Mouse (Mus musculus) kidney, adult 2 months (tissue): ENCODE data around the gene Cryzl1. TPM values are rescaled to one million over a fixed set of nuclear protein-coding genes. Genes with fewer than 3 reads are reported as not detected.

Experiments used
- DNase-seq: peaks from one replicate; pipeline ENCODE4 v3.0.0; 2021
- H3K27ac ChIP-seq: fragments of 200-500 bp; 2 replicates; pipeline ENCODE4 v1.5.1; 2012; ENCODE audit warnings: low read depth, low read length, control low read depth, inconsistent platforms; ENCODE audit not compliant: insufficient read depth
- H3K27me3 ChIP-seq: fragments of 200-500 bp; replicated peaks from 2 replicates; pipeline ENCODE4 v1.6.1; 2012; ENCODE audit warnings: mild to moderate bottlenecking, moderate library complexity, low read length, inconsistent platforms; ENCODE audit not compliant: control insufficient read depth, insufficient read depth
- H3K36me3 ChIP-seq: fragments of 200-500 bp; 2 replicates; pipeline ENCODE4 v1.6.1; 2012; ENCODE audit warnings: mild to moderate bottlenecking, moderate library complexity, low read length, inconsistent platforms; ENCODE audit not compliant: control insufficient read depth, insufficient read depth
- H3K4me1 ChIP-seq: fragments of 200-500 bp; 2 replicates; pipeline ENCODE4 v1.6.1; 2011; ENCODE audit warnings: low read length; ENCODE audit not compliant: control insufficient read depth, insufficient read depth
- H3K4me3 ChIP-seq: fragments of 200-500 bp; 2 replicates; pipeline ENCODE4 v1.5.1; 2011; ENCODE audit warnings: mild to moderate bottlenecking, low read depth, low read length, control low read depth; ENCODE audit not compliant: insufficient read depth
- CTCF ChIP-seq: fragments of 200-500 bp; conservative IDR thresholded peaks from 2 replicates; pipeline ENCODE4 v1.5.1; 2011; ENCODE audit warnings: low read depth, mild to moderate bottlenecking, control low read depth, low read length, moderate library complexity, mixed read lengths; ENCODE audit not compliant: insufficient read depth, insufficient read length
- POLR2A ChIP-seq: fragments of 200-500 bp; IDR thresholded peaks from one replicate; pipeline ENCODE4 v1.6.1; 2011; ENCODE audit warnings: low read depth, low read length, control low read depth
- WGBS: fragments of 180-500 bp; shearing (Covaris S2); methylation state at CpG from one replicate; pipeline ENCODE4 v1.1.7; 2018; 5-methylcytosine and 5-hydroxymethylcytosine counted together
- polyA plus RNA-seq: library from polyadenylated mRNA; depleted of rRNA; stranded (reverse); fragments of >200 nt; gene quantifications from 2 replicates; pipeline ENCODE4 v1.2.3, GENCODE M21; 2012; rRNA removed

The Cryzl1 gene
- polyA plus RNA-seq, result 29.5 and 31.1 TPM in 2 replicates

- H3K4me1 ChIP-seq, result 0 out of 2 replicates have a peak, but pooled peaks cover 2% of the 10 kb centered on the region
- TF ChIP-seq POLR2A, result peak; percentile 48
- TF ChIP-seq CTCF, result no peak
- peak; percentile 100 for DNase-seq
- no peaks in the 10 kb centered on the region for H3K36me3 ChIP-seq
- peak within 1 kb of the TSS; percentile 91 for H3K4me3 ChIP-seq
- no peaks in the 10 kb centered on the region for H3K27me3 ChIP-seq
- under 1% methylated on average over 46 of the region's 46 CpGs for WGBS
- H3K27ac ChIP-seq, result peak within 1 kb of the TSS; percentile 93
These were observed at the start of gene Cryzl1 for GRCm38 (mm10) chr16:91728123-91729065. Gene Cryzl1 (minus strand): TSS chr16:91728975.

- H3K4me1 ChIP-seq, result no peaks in the 10 kb centered on the region
- no peak for DNase-seq
- no peak overlapping the region for H3K4me3 ChIP-seq
- TF ChIP-seq CTCF, result no peak
- no peak for TF ChIP-seq POLR2A
- no peak overlapping the region for H3K27ac ChIP-seq
- no peaks in the 10 kb centered on the region for H3K36me3 ChIP-seq
- WGBS, result 90% methylated on average over 7 of the region's 7 CpGs
- no peaks in the 10 kb centered on the region for H3K27me3 ChIP-seq
These were observed 43.8 kb upstream of the Cryzl1 start for GRCm38 (mm10) chr16:91772586-91772985.

DNA sequence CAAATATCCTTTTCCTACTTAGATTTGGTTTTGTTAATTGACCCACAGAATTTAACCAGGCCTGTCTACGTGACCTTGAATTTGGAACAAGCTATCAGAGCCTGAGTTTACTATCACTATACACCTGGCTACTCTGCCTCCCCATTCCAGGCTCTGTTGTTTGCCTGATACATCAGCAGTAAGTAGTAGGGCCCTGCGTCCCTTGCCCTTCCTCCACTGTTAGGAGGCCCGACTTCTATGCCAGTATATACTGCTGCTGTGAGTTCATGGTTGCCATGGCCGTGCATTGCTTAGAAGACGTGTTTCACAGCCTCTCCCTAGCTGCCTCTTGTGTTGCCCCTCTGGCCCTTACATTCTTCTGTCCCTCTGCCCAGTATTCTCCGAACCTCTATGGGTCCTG, 42.6 kb upstream of the Cryzl1 start:
- WGBS, result 90% methylated on average over 6 of the region's 6 CpGs

DNA sequence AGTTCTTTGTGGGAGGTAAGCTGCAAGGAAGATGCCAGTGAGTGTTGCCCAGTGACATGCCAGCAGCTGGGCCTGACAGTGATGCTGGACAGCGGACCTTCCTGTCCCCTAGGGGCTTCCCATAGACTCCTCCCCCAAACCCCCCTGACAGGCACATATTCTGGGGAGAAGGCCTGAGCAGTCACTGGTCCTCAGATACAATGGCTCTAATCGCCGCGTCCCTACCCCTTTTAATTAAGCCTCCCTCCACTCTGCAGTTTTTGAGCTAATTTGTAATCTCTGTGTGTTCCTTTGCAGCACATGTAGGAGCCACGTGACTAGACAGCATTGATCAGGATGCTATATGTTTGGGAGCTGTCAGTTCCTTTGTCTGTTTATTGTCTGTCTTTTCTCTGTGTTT, 41.9 kb upstream of the Cryzl1 start:
- no peak for TF ChIP-seq CTCF
- TF ChIP-seq POLR2A, result no peak
- 76% methylated on average over 5 of the region's 5 CpGs for WGBS
- H3K4me1 ChIP-seq, result no peaks in the 10 kb centered on the region
- H3K4me3 ChIP-seq, result no peak overlapping the region
- DNase-seq, result no peak
- H3K27me3 ChIP-seq, result no peaks in the 10 kb centered on the region
- no peak overlapping the region for H3K27ac ChIP-seq
- no peaks in the 10 kb centered on the region for H3K36me3 ChIP-seq

More for the DNA sequence above, 42.6 kb upstream of the Cryzl1 start:
- H3K27me3 ChIP-seq, result no peaks in the 10 kb centered on the region
- no peak for DNase-seq
- no peaks in the 10 kb centered on the region for H3K36me3 ChIP-seq
- H3K4me1 ChIP-seq, result no peaks in the 10 kb centered on the region
- H3K4me3 ChIP-seq, result no peak overlapping the region
- no peak for TF ChIP-seq POLR2A
- no peak for TF ChIP-seq CTCF
- H3K27ac ChIP-seq, result no peak overlapping the region

- Histone ChIP-seq H3K36me3 (no peaks in the 10 kb centered on the region), H3K27me3 (no peaks in the 10 kb centered on the region), H3K27ac (no peak overlapping the region), H3K4me3 (no peak overlapping the region), H3K4me1 (no peaks in the 10 kb centered on the region)
- TF ChIP-seq CTCF (no peak), POLR2A (no peak)
- DNase-seq, result no peak
- WGBS, result 91% methylated on average over 5 of the region's 5 CpGs
These were observed 41.1 kb upstream of the Cryzl1 start for GRCm38 (mm10) chr16:91769911-91770310.

DNA sequence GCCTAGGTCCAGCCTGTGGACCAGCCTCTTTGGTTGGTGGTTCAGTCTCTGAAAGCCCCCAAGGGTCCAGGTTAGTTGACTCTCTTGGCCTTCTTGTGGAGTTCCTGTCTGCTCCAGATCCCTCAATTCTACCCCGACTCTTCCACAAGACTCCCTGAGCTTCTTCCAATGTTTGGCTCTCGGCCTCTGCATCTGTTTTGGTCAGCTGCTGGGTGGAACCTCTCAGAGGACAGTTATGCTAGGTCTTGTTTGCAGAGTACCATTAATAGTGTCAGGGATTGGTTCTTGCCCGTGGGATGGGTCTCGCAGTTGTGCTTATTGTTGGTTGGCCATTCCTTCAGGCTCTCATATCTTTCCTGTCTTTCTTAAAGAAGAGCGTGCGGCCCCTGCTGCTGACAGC, 39.8 kb upstream of the Cryzl1 start:
- H3K4me1 ChIP-seq, result no peaks in the 10 kb centered on the region
- H3K36me3 ChIP-seq, result no peaks in the 10 kb centered on the region
- DNase-seq, result no peak
- H3K27me3 ChIP-seq, result no peaks in the 10 kb centered on the region
- WGBS, result 93% methylated on average over 6 of the region's 6 CpGs
- no peak for TF ChIP-seq POLR2A
- TF ChIP-seq CTCF, result no peak
- no peak overlapping the region for H3K4me3 ChIP-seq
- no peak overlapping the region for H3K27ac ChIP-seq

- no peak for TF ChIP-seq POLR2A
- no peak for TF ChIP-seq CTCF
- 58% methylated on average over 11 of the region's 11 CpGs for WGBS
- Histone ChIP-seq H3K36me3 (no peaks in the 10 kb centered on the region), H3K4me3 (no peak overlapping the region), H3K27ac (no peak overlapping the region), H3K4me1 (no peaks in the 10 kb centered on the region; the same call in 1 of the 2 replicates), H3K27me3 (no peaks in the 10 kb centered on the region)
- peak; percentile 77 for DNase-seq
These were observed 38.5 kb upstream of the Cryzl1 start for GRCm38 (mm10) chr16:91767165-91767701.
